Mouse (Mus musculus): ENCODE measurements around the gene Cplx3.
A peak's percentile ranks its signal among the peaks of the same experiment; 100 is the strongest.

The Cplx3 gene

GRCm38 (mm10) chr9:57638651-57639459, 32.8 kb upstream of the Cplx3 start:
- no peak for DNase-seq (ENCODE audit: low read depth, low spot score)

- DNase-seq (ENCODE audit: low read depth, low spot score) = peak; percentile 86
Observed at GRCm38 (mm10) chr9:57637741-57638322, 31.8 kb upstream of the Cplx3 start.

- DNase-seq (ENCODE audit: low read depth, low spot score) = peak; percentile 84
Observed at GRCm38 (mm10) chr9:57637272-57637671, 31.2 kb upstream of the Cplx3 start.

- DNase-seq (ENCODE audit: low read depth, low spot score) = peak; percentile 68
Observed at GRCm38 (mm10) chr9:57633481-57634024, 27.5 kb upstream of the Cplx3 start.

- DNase-seq (ENCODE audit: low read depth, low spot score) = peak; percentile 86
Observed at GRCm38 (mm10) chr9:57629118-57629874, 23.2 kb upstream of the Cplx3 start.

GRCm38 (mm10) chr9:57628717-57629116, 22.6 kb upstream of the Cplx3 start:
- DNase-seq (ENCODE audit: low read depth, low spot score) = no peak

GRCm38 (mm10) chr9:57627892-57628291, 21.8 kb upstream of the Cplx3 start:
- no peak for DNase-seq (ENCODE audit: low read depth, low spot score)

GRCm38 (mm10) chr9:57627191-57627590, 21.1 kb upstream of the Cplx3 start:
- DNase-seq (ENCODE audit: low read depth, low spot score) = no peak

GRCm38 (mm10) chr9:57625674-57626500, 19.8 kb upstream of the Cplx3 start:
- DNase-seq (ENCODE audit: low read depth, low spot score) = peak; percentile 82

- DNase-seq (ENCODE audit: low read depth, low spot score) = no peak
Observed at GRCm38 (mm10) chr9:57624295-57624694, 18.2 kb upstream of the Cplx3 start.

- no peak for DNase-seq (ENCODE audit: low read depth, low spot score)
Observed at GRCm38 (mm10) chr9:57620674-57621073, 14.6 kb upstream of the Cplx3 start, which contains the start of gene Lman1l. Lman1l (minus strand) TSS chr9:57620774.

GRCm38 (mm10) chr9:57618854-57619253, 12.8 kb upstream of the Cplx3 start:
- peak; percentile 78 for DNase-seq (ENCODE audit: low read depth, low spot score)

GRCm38 (mm10) chr9:57617556-57618169, 11.6 kb upstream of the Cplx3 start:
- no peak for DNase-seq (ENCODE audit: low read depth, low spot score)

GRCm38 (mm10) chr9:57614786-57615185, 8.7 kb upstream of the Cplx3 start:
- DNase-seq (ENCODE audit: low read depth, low spot score) = peak; percentile 45

GRCm38 (mm10) chr9:57613975-57614374, 7.9 kb upstream of the Cplx3 start:
- DNase-seq (ENCODE audit: low read depth, low spot score) = no peak

- peak; percentile 50 for DNase-seq (ENCODE audit: low read depth, low spot score)
Observed at GRCm38 (mm10) chr9:57612587-57612986, 6.5 kb upstream of the Cplx3 start.

GRCm38 (mm10) chr9:57610359-57610826, 4.3 kb upstream of the Cplx3 start:
- DNase-seq (ENCODE audit: low read depth, low spot score) = peak; percentile 51

- DNase-seq (ENCODE audit: low read depth, low spot score) = peak; percentile 54
Observed at GRCm38 (mm10) chr9:57609803-57610202, 3.7 kb upstream of the Cplx3 start.

GRCm38 (mm10) chr9:57605503-57605902, 578 bp downstream of the Cplx3 start:
- no peak for DNase-seq (ENCODE audit: low read depth, low spot score)

- DNase-seq (ENCODE audit: low read depth, low spot score) = no peak
Observed at GRCm38 (mm10) chr9:57604875-57605274, 1.2 kb downstream of the Cplx3 start.

GRCm38 (mm10) chr9:57602098-57602497, 4.0 kb downstream of the Cplx3 start:
- no peak for DNase-seq (ENCODE audit: low read depth, low spot score)

Data from 3T3-L1 (cell line).